Mouse (Mus musculus) regulatory T cell (primary cell): ENCODE results near the gene Dmrtc2.
"Not testable (repeated sequence)": the region's sequence is repeated elsewhere in the genome, so short reads cannot be mapped to it uniquely, and the experiment has no call there.

Experiments used
- in situ Hi-C: fragments of 300-600 bp; cut with MboI, MseI; formaldehyde crosslinking; loops from one replicate; pipeline ENCODE4 v1.15.1; 2025; ENCODE audit warnings: high pct_unique_total_duplicates

Dmrtc2 gene

GRCm38 (mm10) chr7:24869080-24869479 lies 777 bp upstream of the Dmrtc2 start:
- in situ Hi-C loops = no loop called here

DNA sequence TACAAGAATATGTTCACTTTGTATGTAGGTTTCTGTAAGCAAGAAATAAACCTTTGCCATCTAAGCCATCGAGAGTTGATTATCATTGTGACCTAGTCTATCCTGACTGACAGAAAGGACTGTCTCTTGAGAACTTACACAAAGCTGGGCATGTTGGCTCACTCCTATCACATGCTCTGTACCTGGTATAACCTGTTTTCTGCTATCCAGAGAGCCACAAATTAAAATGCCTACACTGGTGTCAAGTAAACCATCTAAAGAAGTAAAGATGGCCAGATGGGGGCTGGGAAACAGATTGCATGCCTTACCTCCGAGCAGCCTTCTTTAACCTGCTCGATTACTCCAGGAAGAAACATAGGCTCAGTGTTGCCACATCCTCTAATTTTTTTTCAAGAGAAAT lies 7.7 kb downstream of the Dmrtc2 start:
- in situ Hi-C loops = no loop called here

- in situ Hi-C loops = no loop called here
Measured at GRCm38 (mm10) chr7:24879620-24880019, 9.8 kb downstream of the Dmrtc2 start.

GRCm38 (mm10) chr7:24882416-24883199 lies 12.8 kb downstream of the Dmrtc2 start:
- in situ Hi-C loops = no loop called here

DNA sequence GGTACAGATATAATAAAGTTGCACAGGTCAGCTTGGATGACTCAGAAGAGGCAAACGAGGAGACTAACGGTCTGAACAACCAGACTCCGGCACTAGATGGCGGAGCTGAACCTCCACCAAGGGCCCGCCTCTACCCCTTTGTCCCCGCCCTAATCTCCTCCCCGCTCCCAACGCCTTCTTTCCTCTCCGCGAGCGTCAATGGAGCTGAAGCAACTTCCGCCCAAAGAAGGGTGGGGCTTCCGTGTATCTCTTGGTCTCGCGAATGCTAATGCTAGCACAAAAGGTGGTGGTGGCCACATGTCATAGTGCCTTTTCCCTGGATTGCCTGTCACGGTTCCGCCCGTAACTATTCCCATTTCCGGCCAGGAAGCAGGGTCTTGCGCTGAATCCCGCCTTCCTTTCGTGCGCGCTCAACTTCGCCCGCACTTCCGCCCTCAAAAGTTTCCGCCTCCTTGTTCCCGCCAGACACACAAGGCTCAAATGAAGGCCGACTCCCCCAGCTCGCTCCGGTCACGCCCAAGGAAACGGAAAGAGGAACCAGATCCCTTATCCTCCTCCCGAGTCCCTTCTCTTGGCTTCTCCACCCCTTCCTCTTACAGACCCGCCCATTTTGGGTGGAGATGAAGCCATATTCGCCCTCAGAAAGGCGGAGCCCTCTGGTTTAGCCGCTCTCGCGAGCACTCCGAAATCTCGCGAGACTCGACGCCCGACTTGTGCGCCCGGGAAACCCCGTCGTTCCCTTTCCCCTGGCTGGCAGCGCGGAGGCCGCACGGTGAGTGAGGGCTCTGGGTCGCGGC lies 14.2 kb downstream of the Dmrtc2 start, which contains the start of gene Rps19:
Rps19 (plus strand) TSS at position 476 of the 797 bp plus-strand sequence.
- in situ Hi-C loops = no loop called here

GRCm38 (mm10) chr7:24884693-24885291 lies 14.9 kb downstream of the Dmrtc2 start:
- in situ Hi-C loops = loop anchor here (5.0 kb wide), 1 partner anchor 88 kb away; the partner anchor contains the start of gene Rabac1

DNA sequence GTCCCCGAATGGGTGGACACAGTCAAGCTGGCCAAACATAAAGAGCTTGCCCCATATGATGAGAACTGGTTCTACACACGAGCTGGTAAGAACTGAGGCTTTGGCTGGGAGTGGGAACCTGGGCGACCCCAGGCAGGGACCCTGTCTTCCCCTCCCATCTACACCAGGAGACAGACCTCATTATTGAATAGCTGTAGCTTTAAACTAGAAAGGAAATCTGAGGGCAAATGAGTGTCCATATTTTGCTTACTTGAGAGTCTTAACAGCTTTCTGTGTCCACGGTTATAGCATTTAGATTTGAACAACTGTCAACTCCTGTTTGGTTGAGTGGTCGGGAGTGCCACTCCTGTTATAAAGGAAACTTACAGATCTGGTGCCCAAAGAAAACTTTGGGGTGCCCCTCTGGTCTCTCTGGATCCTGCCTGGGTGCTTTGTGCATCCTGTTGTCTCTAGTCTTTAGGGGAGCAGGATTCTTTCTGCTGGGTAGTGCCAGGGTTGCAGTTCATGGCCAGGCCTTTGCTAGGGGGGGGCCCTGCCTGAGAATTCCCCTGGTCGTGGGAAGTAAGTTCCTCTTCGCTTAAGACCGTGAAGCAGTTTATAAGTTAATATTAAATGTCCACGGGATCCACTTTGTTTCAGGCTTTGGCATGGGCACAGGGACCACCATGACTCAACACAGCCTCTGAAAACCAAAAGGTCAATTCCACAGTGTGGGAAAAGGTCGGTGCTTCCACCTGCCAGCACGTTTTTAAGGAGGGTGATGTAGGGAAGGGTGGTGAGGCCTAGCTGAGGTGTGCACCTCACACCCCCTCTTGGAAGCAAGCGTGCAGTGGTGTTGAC lies 15.8 kb downstream of the Dmrtc2 start:
- in situ Hi-C loops = loop anchor here (5.0 kb wide), 1 partner anchor 87 kb away; the partner anchor contains the start of gene Rabac1

DNA sequence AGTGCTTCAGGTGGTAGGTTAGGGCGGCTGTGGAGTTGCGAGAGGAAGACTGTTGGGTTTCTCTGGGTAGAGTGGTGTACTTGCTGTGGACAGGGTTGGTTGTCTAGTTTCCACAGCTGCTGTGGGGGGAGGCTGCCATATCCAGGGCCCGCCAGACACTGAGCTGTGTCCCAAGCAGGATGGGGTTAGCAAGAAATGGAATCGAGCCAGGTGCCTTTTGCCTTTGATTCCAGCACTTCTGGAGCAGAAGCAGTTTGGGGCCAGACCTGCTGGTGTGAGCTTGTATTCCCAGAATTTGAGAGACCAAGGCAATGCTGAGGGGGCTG lies 16.4 kb downstream of the Dmrtc2 start:
- in situ Hi-C loops = loop anchor here (5.0 kb wide), 1 partner anchor 86 kb away; the partner anchor contains the start of gene Rabac1

GRCm38 (mm10) chr7:24887096-24887495 lies 17.2 kb downstream of the Dmrtc2 start:
- in situ Hi-C loops = loop anchor here (5.0 kb wide), 1 partner anchor 85 kb away; the partner anchor contains the start of gene Rabac1

GRCm38 (mm10) chr7:24889431-24890220 lies 19.8 kb downstream of the Dmrtc2 start:
- in situ Hi-C loops = loop anchor here (5.0 kb wide), 1 partner anchor 83 kb away; the partner anchor contains the start of gene Rabac1

DNA sequence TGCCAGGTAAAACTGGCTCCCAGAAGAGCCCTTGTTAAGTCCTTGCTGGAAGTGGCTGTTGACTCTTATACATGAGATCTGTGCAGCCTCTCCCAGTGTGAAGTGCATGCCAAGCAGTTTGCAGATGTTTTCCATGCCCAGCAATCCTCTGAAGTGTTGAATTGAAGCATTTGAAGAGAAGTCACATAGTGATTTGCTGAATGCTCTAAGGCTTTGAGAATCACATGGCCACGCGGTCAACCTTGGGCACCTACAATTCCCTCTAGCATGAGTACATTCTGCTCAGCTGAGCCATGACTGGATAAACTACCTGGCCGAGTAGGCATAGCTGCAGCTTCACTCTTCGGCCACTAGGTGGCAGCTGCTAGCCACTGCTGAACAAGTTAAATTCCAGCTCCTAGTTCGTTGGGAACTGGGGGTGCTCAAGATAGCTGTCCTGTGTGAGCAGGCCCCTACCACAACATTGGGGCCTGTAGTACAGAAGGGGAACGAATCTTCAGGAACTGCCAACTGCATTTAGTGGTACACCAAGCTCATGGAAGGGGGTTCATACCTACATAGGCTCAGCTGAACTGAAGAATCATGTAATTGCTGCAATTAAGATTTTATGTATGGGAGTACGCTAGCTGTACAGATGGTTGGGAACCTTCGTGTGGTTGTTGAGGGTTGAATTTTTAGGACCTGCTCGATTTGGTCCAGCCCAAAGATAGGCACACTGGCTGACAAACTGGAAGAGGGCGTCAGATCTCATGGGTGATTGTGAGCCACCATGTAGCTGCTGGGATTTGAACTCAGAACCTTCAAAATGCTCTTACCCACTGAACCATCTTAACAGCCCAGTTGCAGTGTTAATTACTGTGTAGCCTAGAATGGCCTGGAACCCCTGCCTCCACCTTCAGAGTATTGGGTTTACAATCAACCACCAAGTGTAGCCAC lies 20.7 kb downstream of the Dmrtc2 start:
- in situ Hi-C loops = no loop called here

- in situ Hi-C loops = no loop called here
Measured at GRCm38 (mm10) chr7:24891241-24892124, 21.6 kb downstream of the Dmrtc2 start.

GRCm38 (mm10) chr7:24892125-24892583 lies 22.3 kb downstream of the Dmrtc2 start:
- in situ Hi-C loops = no loop called here

DNA sequence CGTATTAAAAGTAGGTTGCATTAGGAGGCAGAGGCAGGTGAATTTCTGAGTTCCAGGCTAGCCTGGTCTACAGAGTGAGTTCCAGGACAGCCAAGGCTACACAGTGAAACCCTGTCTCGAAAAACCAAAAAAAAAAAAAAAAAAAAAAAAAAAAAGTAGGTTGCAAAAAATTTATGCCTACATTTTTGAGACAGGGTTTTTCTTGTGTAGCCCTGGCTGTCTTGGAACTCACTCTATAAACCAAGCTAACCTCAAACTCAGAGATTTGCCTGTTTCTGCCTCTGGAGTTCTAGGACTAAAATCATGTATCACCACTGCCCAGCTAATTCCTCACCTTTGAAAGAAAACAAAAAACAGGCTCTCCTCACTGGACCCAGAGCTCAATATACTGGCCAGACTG lies 25.9 kb downstream of the Dmrtc2 start:
- in situ Hi-C loops = not testable (repeated sequence)

DNA sequence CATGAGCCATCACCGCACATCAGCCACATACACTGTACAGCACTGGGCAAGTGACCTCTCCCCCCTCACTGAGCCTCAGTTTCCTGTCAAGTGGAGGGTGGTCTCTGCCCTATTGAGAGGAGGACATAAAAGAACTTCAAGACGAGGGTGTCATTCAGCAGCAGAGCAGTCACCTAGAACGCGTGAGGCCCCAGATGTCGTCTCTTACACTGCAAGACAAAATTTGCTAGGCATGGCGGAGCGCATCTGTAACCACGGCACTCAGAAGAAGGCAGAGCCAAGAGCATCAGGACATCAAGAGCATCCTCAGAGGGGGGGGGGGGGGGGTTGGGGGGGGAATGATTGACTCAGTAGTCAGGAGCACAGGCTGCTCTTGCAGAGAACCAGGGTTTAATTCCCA lies 26.4 kb downstream of the Dmrtc2 start:
- in situ Hi-C loops = no loop called here

DNA sequence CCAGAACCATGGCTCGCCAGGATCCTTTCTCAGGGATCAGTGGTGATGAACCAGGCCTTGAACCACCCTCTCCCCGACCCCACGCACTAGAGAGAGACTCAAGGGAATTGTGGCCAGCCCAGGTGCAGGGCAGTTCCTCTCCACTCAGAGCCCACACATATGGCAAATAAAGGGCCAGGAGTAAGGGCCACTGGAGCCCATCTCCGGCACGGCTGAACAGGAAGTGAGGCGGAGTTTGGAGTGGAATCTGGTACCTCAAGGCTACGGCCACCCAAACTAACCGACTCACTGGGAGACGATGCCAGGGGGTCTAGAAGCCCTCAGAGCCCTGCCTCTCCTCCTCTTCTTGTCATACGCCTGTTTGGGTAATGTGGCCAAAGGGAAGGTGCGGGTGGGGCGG lies 27.4 kb downstream of the Dmrtc2 start, which contains the start of gene Cd79a:
Cd79a (plus strand) TSS at position 158 of the 400 bp plus-strand sequence.
- in situ Hi-C loops = no loop called here

DNA sequence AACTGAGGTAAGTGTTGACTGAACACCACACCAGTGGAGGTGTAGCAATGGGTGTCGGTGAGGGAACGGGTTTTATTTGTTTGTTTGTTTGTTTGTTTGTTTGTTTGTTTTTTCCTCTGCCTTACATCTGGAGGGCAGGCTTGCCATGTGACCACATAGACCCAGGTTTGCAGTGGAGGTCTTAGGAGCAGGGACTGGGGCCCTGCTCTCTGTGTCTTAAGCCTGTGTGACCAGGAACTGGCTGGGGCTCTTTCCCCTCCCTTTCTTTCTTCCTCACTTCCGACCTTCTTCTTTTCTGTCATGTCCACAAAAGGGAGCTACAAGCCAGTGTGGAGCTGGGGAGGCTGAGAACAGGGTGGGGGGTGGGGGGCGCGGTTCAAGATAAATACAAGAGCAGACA lies 28.1 kb downstream of the Dmrtc2 start:
- in situ Hi-C loops = no loop called here

DNA sequence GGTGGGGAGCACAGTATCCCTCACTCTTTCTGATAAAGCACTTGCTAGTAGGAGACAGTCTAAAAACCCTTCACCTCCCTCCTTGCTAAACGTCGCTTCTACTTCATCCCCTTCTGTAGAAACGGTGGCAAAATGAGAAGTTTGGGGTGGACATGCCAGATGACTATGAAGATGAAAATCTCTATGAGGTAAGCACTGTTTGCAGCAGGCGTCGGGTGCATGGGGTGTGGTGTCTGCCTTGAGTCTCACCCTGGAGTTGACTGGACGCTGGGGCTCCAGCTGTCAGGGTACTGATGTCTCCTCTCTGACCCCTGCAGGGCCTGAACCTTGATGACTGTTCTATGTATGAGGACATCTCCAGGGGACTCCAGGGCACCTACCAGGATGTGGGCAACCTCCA lies 31.3 kb downstream of the Dmrtc2 start:
- in situ Hi-C loops = no loop called here
